Mouse (Mus musculus) heart, postnatal 25 days (tissue): ENCODE results near the gene Bcat2. TPM values are rescaled to one million over a fixed set of nuclear protein-coding genes. Genes with fewer than 3 reads are reported as not detected.

ENCODE experiments used
- DNase-seq: peaks from one replicate; pipeline ENCODE4 v3.0.0; 2022; ENCODE audit warnings: low spot score
- intact Hi-C: fragments of 180-260 bp; cut with DNase I; formaldehyde crosslinking; loops from one replicate; pipeline ENCODE4 v1.15.1; 2025
- total RNA-seq, 2 experiments: library from RNA; stranded (reverse); gene quantifications; 2 replicates each; pipeline ENCODE4 v1.2.3; 2021

Gene Bcat2
- total RNA-seq, 2 experiments from 2014 or later = 188 to 200 TPM

DNA sequence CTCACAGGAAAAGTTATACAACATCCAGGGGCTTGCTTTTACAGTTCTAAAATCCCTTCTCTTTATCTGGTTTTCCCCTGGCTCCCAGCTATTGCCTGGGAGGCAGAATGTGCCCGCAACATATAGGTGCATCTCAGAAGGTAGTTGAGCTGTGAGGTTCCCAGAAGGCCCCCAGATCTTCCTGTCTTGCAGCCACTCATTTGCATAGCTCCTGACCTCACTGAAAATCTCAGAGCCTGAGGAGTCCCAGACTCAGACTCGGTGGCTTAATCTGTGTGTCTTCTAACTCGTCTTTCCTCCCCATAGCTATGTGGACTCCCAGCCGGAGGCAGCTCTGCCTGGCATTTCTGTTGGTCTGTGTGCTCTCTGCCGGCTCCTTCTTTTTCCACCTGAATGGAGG, 48.4 kb downstream of the Bcat2 start:
- no peak for DNase-seq
- intact Hi-C loops = no loop called here

- intact Hi-C loops = no loop called here
- DNase-seq = no peak
Measured at GRCm38 (mm10) chr7:45619592-45619991, 49.6 kb downstream of the Bcat2 start.

GRCm38 (mm10) chr7:45621443-45621842, 51.5 kb downstream of the Bcat2 start, which contains the start of gene Izumo1:
Gene Izumo1, plus strand, starts transcription at chr7:45621811.
- intact Hi-C loops = no loop called here
- DNase-seq = no peak

- intact Hi-C loops = no loop called here
Measured at GRCm38 (mm10) chr7:45623507-45623906, 53.6 kb downstream of the Bcat2 start.

GRCm38 (mm10) chr7:45624718-45625117, 54.8 kb downstream of the Bcat2 start:
- DNase-seq = no peak
- intact Hi-C loops = no loop called here

More at GRCm38 (mm10) chr7:45623507-45623906, 53.6 kb downstream of the Bcat2 start:
- no peak for DNase-seq

- intact Hi-C loops = no loop called here
- DNase-seq = no peak
Measured at GRCm38 (mm10) chr7:45625481-45625880, 55.5 kb downstream of the Bcat2 start.

- DNase-seq = no peak
- intact Hi-C loops = no loop called here
Measured at GRCm38 (mm10) chr7:45626571-45627076, 56.7 kb downstream of the Bcat2 start.

- DNase-seq = peak; percentile 68
- intact Hi-C loops = no loop called here
Measured at GRCm38 (mm10) chr7:45627261-45627660, 57.3 kb downstream of the Bcat2 start, which contains the start of gene Rasip1. Gene Rasip1, plus strand, starts transcription at chr7:45627488.

GRCm38 (mm10) chr7:45628364-45629294, 58.7 kb downstream of the Bcat2 start:
- intact Hi-C loops = loop anchor here (2.0 kb wide), 1 partner anchor 54 kb away; no protein-coding TSS in a partner anchor
- DNase-seq = peak; percentile 78

- DNase-seq = no peak
- intact Hi-C loops = loop anchor here (2.0 kb wide), 1 partner anchor 19 kb away; no protein-coding TSS in a partner anchor
Measured at GRCm38 (mm10) chr7:45630064-45630907, 60.3 kb downstream of the Bcat2 start.

GRCm38 (mm10) chr7:45632499-45632898, 62.5 kb downstream of the Bcat2 start:
- intact Hi-C loops = no loop called here
- DNase-seq = no peak

GRCm38 (mm10) chr7:45634946-45635681, 65.2 kb downstream of the Bcat2 start:
- intact Hi-C loops = no loop called here
- DNase-seq = no peak

- DNase-seq = no peak
- intact Hi-C loops = no loop called here
Measured at GRCm38 (mm10) chr7:45635711-45636688, 66.0 kb downstream of the Bcat2 start.

- no peak for DNase-seq
- intact Hi-C loops = no loop called here
Measured at GRCm38 (mm10) chr7:45637710-45638109, 67.8 kb downstream of the Bcat2 start.

GRCm38 (mm10) chr7:45638623-45639401, 68.9 kb downstream of the Bcat2 start:
- intact Hi-C loops = no loop called here
- DNase-seq = peak; percentile 85
